Comparison of ENCODE assay signal across 24 mouse cellular contexts in the genomic region with DNA sequence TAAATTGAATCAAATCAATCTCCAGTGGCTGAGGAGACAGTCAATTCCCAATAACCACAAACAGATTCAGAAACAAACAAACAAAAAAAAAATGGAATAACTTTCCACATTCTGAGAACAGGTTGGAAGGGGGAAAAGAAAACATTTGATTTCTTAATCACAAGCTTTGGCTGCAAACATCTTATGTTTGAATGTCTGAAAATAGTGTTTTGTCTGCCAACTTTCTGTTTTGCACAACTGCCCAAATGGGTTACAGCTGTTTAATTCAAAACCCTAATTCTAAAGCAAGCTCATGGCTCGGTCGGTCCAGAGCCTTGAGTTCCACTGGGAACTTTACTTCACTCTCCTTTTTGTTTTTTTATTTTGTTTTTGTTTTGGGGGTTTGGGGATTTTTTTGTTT.
A peak's percentile ranks its signal among the peaks of the same experiment; 100 is the strongest.
DNase-seq lines count a peak whose midpoint lies in the region; ATAC-seq and TF ChIP-seq lines count a peak whose summit lies in the region.
"Had no signal": no experiment of that assay in that cellular context is flagged by ENCODE, and none has a peak within 500 bp of the region (broad histone marks: within the 10 kb centered on the region; RNA-seq: fewer than 3 reads in every experiment).

No protein-coding gene starts in this region.

- no peaks in the 10 kb centered on the region for H3K36me3 ChIP-seq in limb, embryonic 14.5 days (ENCODE audit: control insufficient read depth, insufficient read depth, low read length)
- no peaks in the 10 kb centered on the region for H3K36me3 ChIP-seq in limb, embryonic 10.5 days
- no peaks in the 10 kb centered on the region for H3K36me3 ChIP-seq in forebrain, embryonic 12.5 days (replicated peaks)
- H3K36me3 ChIP-seq: embryonic facial prominence, embryonic 12.5 days; G1E; heart, embryonic 13.5 days; liver, embryonic 13.5 days; lung, embryonic 15.5 days; midbrain, embryonic 13.5 days had no signal

- no peak overlapping the region for H3K4me3 ChIP-seq in limb, embryonic 14.5 days (replicated peaks; ENCODE audit: low read length)
- H3K4me3 ChIP-seq in limb, embryonic 10.5 days: no peak overlapping the region
- no peak overlapping the region for H3K4me3 ChIP-seq in forebrain, embryonic 12.5 days (replicated peaks)
- H3K4me3 ChIP-seq: embryonic facial prominence, embryonic 12.5 days; erythroblast, embryonic 14.5 days; heart, embryonic 13.5 days; liver, embryonic 13.5 days; lung, embryonic 15.5 days; megakaryocyte, embryonic 14.5 days; midbrain, embryonic 13.5 days had no signal

- no peak for ATAC-seq in limb, embryonic 14.5 days (ENCODE audit: low FRiP score, low read depth)
- ATAC-seq in forebrain, embryonic 12.5 days (ENCODE audit: low FRiP score): no peak
- ATAC-seq: forebrain, embryonic 16.5 days; hindbrain, embryonic 16.5 days; intestine, embryonic 16.5 days; midbrain, embryonic 13.5 days had no signal

- intact Hi-C loops in heart, postnatal 25 days (cut with DNase I): no loop called here

- no peak overlapping the region for H3K9ac ChIP-seq in limb, embryonic 14.5 days (ENCODE audit: low read depth, low read length, severe bottlenecking)
- no peak overlapping the region for H3K9ac ChIP-seq in forebrain, embryonic 12.5 days
- H3K9ac ChIP-seq: embryonic facial prominence, embryonic 12.5 days; heart, embryonic 13.5 days; liver, embryonic 13.5 days; lung, embryonic 15.5 days; midbrain, embryonic 13.5 days had no signal

- H3K9me3 ChIP-seq in limb, embryonic 14.5 days (ENCODE audit: control insufficient read depth, low read length): no peaks in the 10 kb centered on the region
- no peaks in the 10 kb centered on the region for H3K9me3 ChIP-seq in limb, embryonic 10.5 days (replicated peaks)
- no peaks in the 10 kb centered on the region for H3K9me3 ChIP-seq in forebrain, embryonic 12.5 days
- H3K9me3 ChIP-seq: embryonic facial prominence, embryonic 12.5 days; G1E; heart, embryonic 13.5 days; liver, embryonic 13.5 days; lung, embryonic 15.5 days; megakaryocyte, embryonic 14.5 days; midbrain, embryonic 13.5 days had no signal

- DNase-seq in heart, adult 8-10 months (ENCODE audit: low spot score): peak; percentile 42
- no peak for DNase-seq in heart, postnatal 25 days (ENCODE audit: low spot score)
- DNase-seq in limb, embryonic 14.5 days (ENCODE audit: low spot score): peak; percentile 18
- no peak for DNase-seq in limb, embryonic 10.5 days (ENCODE audit: low spot score)
- DNase-seq in fibroblast of lung, adult 2 months (ENCODE audit: low read depth): peak; percentile 53
- peak; percentile 39 for DNase-seq in lung, postnatal 25 days (ENCODE audit: low spot score)
- DNase-seq: adrenal gland, adult 2 months; B cell, adult 2 months; cerebellum, adult 11-12 months; cerebellum, postnatal 10 days; gastrocnemius, postnatal 25 days; liver, embryonic 13.5 days had no signal

- H3K27me3 ChIP-seq in limb, embryonic 14.5 days (ENCODE audit: control insufficient read depth, insufficient read depth, low read length): no peaks in the 10 kb centered on the region
- H3K27me3 ChIP-seq in limb, embryonic 10.5 days (ENCODE audit: low read depth, poor library complexity, severe bottlenecking): no peaks in the 10 kb centered on the region
- H3K27me3 ChIP-seq in forebrain, embryonic 12.5 days: no peaks in the 10 kb centered on the region
- H3K27me3 ChIP-seq: CH12.LX; embryonic facial prominence, embryonic 12.5 days; heart, embryonic 13.5 days; liver, embryonic 13.5 days; lung, embryonic 15.5 days; megakaryocyte, embryonic 14.5 days; midbrain, embryonic 13.5 days had no signal

- no peak overlapping the region for H3K4me2 ChIP-seq in limb, embryonic 14.5 days (replicated peaks; ENCODE audit: low read depth, low read length, severe bottlenecking)
- H3K4me2 ChIP-seq in forebrain, embryonic 12.5 days: no peak overlapping the region
- H3K4me2 ChIP-seq: embryonic facial prominence, embryonic 12.5 days; heart, embryonic 13.5 days; liver, embryonic 13.5 days; lung, embryonic 15.5 days; midbrain, embryonic 13.5 days had no signal

- H3K4me1 ChIP-seq in limb, embryonic 14.5 days (ENCODE audit: control insufficient read depth, insufficient read depth, low read length): no peaks in the 10 kb centered on the region
- no peaks in the 10 kb centered on the region for H3K4me1 ChIP-seq in limb, embryonic 10.5 days
- no peaks in the 10 kb centered on the region for H3K4me1 ChIP-seq in forebrain, embryonic 12.5 days
- H3K4me1 ChIP-seq: embryonic facial prominence, embryonic 12.5 days; heart, embryonic 13.5 days; liver, embryonic 13.5 days; lung, embryonic 15.5 days; megakaryocyte, embryonic 14.5 days; midbrain, embryonic 13.5 days had no signal

- WGBS in limb, embryonic 14.5 days: 67% methylated on average over 2 of the region's 2 CpGs
- 90% methylated on average over 2 of the region's 2 CpGs for WGBS in limb, embryonic 10.5 days
- 89% methylated on average over 2 of the region's 2 CpGs for WGBS in forebrain, embryonic 12.5 days

- no peak overlapping the region for H3K27ac ChIP-seq in limb, embryonic 14.5 days (replicated peaks; ENCODE audit: low read depth, low read length)
- H3K27ac ChIP-seq in limb, embryonic 10.5 days: no peak overlapping the region
- H3K27ac ChIP-seq in forebrain, embryonic 12.5 days: no peak overlapping the region
- H3K27ac ChIP-seq: embryonic facial prominence, embryonic 12.5 days; heart, embryonic 13.5 days; liver, embryonic 13.5 days; lung, embryonic 15.5 days; midbrain, embryonic 13.5 days had no signal

- no peak for TF ChIP-seq POLR2A in limb, embryonic 14.5 days (IDR thresholded peaks at IDR 0.05; ENCODE audit: borderline replicate concordance, extremely low read depth, insufficient read depth, insufficient read length)

Comparison
In these comparisons a context has a peak if more than half of its experiments do, and no peak if none do; other contexts are left out.
1. DNase-seq: peak in heart, adult 8-10 months (single experiment), limb, embryonic 14.5 days (single experiment), fibroblast of lung, adult 2 months (single experiment) and lung, postnatal 25 days (single experiment); none in heart, postnatal 25 days (single experiment) and limb, embryonic 10.5 days (single experiment).